Mouse (Mus musculus): ENCODE measurements around the gene Ror1. TPM values are rescaled to one million over a fixed set of nuclear protein-coding genes. Genes with fewer than 3 reads are reported as not detected.
A peak's percentile ranks its signal among the peaks of the same experiment; 100 is the strongest.

Ror1 gene
- total RNA-seq, 4 experiments from 2014 or later, result 4.5 to 5.9 (median 5.4) TPM

DNA sequence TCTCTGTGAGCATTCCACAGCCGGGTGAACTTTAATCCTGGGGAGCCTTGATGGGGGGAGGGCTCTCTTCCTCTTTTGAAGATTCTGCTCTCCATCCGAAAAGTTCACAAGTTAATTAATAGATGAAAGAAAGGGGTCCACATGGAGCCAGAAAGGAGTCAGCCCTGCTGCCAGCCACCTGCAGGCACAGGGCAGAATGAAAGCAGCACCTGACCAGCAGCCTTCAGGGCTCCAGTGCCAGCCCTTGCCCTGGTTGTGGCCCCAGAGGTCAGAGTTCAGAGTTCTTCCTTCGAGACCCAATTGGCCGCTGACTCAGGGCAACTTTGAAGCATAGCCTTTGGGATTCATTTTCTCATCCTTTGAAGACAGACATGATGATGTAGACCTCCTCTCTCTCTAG lies 23.1 kb downstream of the Ror1 start:
- DNase-seq, result no peak

DNA sequence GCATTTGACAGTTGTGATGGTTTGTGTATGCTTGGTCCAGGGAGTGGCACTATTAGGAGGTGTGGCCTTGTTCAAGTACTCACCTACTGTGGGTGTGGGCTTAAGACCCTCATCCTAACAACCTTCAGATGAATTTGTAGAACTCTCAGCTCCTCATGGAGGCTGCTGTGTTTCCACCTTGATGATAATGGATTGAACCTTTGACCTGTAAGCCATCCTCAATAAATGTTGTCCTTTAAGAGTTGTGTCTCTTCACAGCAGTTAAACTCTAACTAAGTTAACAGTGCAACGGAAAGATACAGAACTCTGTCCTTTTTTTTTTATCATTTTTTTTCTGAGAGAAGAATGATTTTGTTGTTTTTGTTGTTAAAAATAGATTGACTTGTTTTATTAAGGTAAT lies 23.8 kb downstream of the Ror1 start:
- DNase-seq, result no peak

DNA sequence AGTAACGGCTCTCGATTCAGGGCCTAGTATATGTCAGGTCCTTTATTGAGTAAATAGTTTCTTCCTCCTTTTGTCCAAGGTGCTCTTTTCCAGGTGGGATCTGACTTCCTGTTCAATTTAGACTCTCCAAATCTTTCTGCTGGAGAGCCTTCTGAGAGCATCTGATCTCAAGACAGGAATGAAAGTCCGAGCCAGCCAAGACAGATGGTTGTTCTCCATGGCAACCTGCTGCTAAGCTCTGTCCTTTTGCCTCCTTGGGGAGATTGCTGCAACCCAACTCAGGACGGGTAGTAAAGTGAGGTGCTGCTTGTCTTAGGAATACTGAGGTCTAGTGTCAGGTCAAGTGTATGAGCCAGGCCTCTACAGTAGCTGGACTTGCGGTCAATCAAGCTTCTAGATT lies 25.0 kb downstream of the Ror1 start:
- no peak for DNase-seq

DNA sequence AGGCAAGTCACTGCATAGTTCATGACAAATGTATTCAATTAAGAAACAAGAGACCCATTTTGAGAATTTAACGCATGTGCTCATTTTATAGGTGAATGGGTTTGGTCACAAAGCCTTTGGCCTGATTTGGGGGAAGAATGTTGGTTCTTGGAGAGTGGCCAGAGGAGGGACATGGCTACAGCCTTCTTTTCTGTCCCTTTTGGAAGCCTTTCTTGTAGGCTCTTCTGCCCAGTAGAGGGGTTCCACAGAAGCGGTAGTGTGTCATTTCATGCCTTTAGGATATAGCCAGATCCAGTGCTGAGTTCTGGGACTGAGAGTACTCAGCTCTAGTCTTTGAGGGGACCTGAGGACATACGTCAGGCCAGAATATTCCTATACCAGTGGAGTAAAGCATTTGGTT lies 26.8 kb downstream of the Ror1 start:
- DNase-seq, result no peak

DNA sequence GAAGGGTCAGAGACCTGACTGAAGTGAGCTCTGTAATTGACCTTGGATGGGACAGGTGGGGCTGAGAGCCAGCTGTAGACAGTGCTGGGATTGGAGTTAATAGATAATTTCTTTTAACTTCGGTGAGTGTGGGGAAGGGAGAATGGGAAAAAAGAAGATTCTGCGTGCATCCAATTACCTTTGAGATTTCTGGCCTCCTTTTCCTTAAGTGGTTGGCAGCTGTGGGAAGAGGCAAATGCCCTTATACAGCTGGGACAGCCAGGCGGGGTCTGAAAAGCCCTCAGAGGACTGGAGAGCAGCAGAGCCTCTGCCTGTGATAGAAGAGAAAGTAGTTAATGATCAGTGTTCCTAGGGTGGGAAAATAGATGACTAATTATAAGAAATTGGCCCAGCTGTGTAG lies 27.9 kb downstream of the Ror1 start:
- no peak for DNase-seq

DNA sequence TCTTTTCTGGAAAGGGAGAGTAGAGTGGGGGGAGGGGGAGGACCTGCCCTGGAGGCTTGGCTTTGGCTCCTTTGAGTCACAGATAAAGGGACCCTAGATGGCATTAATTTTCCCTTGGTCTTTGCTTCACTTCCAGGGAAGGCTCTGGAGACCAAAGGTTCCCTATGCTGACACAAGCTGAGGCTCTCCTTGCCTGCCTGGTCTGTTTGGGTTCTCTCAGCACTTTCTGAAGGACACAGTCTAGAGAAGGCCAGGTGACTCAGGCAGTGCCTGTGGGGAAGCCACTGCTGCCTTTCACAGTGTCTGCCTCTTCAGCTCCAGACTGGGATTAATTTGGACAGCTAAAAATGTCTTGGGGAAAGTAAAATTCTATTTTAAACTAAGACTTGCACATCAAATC lies 28.5 kb downstream of the Ror1 start:
- peak; percentile 64 for DNase-seq

DNA sequence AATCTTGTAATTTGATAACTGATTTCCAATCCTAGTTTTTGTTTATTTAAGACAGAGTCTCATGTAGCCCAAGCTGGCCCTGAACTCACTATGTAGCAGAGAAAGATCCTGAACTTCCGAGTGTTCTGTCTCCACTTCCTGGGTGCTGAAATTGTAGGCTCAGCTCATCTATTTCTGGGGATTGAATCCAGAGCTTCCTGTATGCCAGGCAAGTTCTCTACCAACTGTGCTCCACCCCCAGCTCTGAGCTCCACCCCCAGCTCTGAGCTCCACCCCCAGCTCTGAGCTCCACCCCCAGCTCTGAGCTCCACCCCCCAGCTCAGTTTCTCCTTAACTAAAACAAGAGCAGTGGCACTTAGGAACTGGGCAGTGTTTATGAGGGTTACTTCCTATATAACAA lies 29.3 kb downstream of the Ror1 start:
- no peak for DNase-seq

DNA sequence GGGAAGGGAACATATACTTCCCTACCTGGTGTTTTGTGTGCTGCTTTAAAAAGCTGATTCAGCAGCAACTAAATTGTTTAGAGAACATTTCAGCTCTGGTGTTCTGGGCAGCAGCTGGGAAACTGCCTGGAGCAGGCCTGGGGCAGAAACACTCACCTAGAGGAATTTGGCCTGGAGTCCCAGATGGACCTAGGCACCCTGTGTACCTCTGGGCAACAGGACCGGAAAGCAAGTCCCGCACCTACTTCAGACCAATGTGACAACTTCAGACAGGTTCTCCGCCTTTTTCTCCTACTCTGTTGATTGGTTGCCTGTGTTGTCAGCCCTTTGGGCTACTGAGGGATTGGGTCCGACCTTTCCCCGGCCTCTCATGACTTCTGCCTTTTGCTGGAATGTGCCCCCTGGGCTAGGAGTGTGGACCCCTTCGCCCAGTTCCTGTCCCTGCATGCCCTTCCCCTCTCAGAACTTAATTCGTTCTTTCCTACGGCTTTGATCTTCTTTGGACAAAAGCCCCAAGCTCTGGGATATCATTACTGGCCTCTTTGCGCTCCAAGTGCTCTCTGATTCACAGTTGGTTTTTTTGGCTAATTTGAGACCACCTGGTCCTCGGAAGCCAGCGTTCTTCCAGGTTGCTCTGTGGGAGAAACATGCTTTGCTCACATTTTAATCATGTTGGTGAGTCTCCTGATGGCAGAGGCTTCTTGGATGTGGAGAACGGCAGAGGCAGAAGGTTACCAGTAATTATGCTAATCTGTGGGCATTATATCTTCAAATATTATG lies 31.1 kb downstream of the Ror1 start:
- DNase-seq, result no peak

DNA sequence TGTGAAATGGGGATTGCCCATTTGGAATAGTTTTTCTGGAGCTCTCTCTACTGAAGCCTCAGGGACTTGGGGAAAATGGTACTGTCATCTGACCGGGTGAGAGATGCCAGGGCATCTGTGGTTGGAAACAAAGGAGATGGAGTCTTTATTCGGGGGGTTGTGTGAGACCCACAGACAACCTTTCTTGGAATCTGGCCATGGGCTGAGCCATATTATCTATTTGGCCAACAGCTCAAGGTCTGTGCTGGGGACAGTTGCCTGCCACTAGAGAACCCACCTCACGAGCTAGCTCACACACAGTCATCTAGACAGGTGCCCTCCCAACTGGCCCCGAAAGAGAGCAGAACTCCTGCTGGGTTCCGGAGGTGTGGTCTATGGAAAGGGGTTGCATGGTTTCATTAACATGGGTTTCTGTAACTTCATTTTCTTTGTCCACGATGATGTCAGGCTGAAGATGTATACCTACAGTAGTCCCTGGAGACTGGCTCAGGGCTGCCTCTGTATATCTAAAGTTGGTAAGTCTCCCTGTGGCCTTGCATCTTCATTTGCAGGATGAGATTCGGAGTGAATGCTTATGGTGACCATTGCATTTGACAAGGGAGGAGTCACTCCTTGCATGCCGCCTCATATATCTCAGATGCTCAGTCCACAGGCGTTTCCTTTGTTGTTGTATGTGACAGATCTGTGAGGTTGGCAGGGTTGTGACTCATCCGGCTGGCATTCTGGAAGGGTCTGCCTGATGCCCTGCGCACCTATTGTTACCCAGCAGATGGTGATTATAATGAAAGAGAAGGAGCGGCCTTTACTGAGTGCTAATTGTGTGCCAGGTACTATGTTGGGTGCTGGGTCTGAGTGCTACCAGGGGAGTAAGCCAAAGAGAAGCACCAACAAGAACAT lies 32.7 kb downstream of the Ror1 start:
- no peak for DNase-seq

DNA sequence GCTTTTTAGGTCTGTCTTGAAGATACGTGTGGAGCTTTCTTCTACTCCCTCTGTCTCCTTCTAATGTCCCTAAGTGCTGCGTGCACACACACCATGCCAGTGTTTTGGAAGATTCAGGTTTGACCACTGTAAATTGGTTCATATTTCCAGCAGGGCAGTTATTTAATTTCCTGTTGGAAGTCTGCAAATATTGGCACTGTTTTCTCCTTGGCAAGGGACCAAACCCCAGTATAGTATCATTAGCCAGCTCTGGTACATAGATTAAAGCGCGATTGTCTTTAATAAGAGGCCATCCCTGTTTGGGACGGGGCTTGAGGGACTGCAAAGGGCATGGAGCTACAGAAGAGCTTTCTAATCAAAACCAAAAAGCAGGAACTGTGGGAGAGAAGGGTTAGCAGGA lies 33.6 kb downstream of the Ror1 start:
- DNase-seq, result no peak

DNA sequence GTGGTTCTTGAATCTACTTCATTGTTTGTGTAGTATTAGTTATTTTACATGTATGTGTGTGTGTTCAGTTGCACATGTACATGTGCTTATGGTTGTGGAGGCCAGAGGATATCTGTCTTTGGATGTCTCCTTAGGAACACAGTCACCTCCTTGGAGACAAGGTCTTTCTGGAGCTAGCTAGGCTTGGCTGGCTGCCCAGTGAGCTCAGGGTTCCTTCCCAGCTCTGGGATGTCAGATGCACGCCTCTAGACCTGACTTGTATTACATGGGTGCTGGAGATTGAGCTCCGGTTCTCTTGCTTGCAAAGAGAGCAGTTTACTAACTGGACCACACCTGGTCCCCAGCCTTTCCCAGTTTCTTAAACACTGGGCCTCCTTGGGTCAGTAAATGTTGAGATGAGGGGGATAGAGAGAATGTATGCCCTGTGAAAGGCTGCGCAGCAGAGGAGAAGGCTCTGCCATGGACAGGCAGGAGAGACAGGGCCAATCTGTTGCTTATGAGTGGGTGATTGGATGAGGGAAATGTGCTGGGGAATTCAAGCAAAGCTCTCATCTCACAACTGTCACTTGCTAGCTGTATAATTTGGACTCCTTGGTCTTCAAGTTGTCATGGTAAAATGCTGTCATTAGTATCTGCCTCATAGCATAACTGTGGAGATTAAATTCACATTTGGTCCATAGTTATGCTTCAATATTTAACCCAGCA lies 35.3 kb downstream of the Ror1 start:
- DNase-seq, result no peak

DNA sequence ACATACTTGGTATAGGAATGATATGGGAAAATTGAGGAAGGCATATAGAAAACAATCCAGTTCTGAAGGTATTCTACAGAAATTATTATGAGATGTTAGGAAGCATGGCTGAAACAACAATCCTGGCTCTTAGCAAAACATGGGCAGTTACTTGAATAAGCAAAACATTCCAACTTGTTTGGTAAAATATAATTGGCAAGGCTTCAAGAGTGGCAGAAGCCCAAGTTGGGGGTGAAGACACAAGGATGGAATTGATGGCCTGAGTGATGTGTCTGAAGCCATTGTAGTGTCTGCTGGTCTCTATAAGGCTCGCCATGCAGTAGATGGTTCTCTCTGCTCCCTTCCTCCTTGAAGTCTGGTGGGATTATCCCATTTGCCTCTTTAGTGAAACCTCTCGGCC lies 35.9 kb downstream of the Ror1 start:
- no peak for DNase-seq

DNA sequence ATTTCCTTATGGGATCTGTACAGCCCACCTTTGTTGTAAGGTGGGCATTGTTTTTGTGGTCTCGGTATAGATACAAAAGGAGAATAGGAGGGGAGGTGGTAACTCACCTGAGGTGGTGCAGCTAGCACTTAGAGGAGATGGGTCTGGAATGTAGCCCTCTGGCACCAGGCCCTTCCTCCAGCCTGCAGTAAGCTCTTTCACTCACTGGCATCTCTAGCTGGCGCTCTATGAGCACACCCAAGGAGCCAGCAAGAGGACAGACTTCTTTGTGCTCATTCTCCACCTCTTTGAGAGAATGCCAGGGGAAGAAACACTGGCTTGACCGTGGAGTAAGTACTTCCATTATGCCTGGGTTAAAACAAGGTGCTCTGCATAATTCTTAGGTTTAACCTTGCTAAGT lies 36.7 kb downstream of the Ror1 start:
- DNase-seq, result no peak

DNA sequence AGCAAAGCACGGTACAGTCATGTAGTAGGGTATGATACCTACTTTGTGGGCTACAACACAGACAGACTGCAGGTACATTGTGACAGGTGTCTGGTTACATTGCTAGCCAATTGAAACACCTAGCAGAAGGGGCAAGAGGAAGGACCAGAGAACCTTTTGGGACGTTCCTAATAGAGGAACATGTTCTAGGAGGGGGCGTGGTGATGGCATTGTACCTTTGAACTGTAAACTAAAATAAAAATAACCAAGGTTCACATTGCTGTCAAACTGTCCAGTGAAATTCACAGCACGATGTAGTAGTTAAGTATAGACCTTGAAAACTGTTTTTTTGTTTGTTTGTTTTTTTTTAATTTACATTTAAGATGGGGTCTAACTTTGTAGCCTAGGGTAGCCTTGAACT lies 40.5 kb downstream of the Ror1 start:
- DNase-seq, result no peak

DNA sequence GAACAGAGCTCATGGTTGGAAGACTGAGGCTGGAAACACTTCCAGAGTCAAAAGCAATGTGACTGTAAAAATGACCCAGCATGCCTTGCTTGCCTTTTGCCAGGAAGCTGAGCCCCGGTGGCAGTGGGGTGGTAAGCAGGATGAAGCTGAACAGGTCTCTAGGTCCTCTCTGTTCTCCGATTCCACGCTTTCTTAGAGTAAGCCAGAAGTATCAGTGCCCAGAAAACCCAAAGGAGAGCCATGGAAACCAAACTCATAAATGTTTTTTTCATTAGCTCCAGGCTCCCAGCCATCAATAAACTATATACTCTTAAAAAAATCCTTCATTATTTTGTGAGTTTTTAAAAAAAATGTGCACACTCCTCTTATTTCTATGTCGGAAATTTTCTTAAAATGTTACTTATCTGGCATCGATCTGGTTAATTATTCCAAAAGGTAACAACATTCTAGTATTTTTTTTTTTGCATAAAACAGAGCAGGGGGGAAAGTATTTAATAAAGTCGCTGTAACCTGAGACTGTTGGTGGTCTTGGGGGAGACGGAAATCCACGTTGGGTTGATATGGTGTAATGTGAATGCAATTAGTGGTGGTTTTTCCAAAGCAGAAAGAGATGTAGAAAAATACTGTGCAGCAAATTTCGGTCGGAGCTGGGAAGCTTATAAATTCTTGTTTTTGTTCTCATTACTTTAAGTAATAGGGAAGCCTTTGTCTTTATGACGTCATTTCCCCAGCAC lies 41.7 kb downstream of the Ror1 start:
- DNase-seq, result no peak

DNA sequence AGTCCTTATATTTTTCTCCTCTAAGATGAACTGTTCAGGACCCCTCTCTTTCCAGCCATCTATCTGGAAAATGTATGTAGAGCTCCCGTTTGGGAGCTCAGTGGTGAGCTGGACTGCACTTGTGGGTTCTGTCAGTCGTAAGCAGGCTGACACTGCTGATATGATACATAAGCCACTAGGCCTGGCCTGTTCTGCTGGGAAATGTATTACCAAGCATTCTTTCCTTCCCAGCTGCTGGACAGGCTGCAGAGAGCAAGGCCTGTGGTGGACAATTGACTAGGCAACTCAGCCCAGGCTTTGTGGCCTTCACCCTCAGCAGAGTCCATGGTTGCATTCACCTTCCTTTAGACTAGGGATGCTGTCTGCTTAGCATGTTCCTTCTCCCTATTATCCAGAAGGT lies 46.0 kb downstream of the Ror1 start:
- DNase-seq, result no peak

DNA sequence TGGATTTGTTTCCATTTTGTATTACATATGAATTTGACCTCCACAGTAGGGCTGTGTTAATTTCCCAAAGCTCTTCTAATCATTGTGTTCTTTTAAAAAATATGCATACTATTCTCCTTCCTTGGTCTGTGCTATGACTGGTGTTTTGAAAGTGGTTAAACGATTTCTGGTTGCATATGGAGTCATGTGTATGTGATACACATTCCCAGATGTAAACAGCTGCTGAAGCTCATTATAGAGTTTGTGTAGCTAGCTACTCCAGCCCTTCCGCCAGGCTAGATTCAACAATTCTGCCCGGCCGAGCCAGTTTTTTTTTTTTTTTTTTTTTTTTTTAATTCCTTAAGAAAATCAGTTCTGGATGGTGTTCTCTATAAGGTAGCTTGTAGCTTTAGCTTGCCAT lies 49.2 kb downstream of the Ror1 start:
- DNase-seq, result no peak

DNA sequence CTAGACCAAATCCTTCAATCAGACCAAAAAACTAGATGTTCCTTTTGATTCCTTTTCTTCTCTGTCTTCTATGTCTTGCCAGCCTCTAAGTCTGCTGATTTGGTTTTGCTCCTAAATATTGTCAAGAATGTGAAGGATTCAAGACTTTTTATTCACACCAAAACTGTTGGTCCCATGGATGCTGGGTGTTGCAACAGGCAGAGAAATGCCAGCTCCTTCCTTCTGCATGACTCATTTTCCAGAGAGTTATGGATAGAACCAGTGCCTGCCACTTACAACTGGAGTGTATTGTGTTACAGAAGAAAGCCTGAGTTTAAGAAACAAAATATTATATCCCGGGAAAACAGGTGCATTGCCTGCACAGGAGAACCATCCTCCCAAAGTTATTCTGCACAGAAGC lies 55.2 kb downstream of the Ror1 start:
- no peak for DNase-seq

DNA sequence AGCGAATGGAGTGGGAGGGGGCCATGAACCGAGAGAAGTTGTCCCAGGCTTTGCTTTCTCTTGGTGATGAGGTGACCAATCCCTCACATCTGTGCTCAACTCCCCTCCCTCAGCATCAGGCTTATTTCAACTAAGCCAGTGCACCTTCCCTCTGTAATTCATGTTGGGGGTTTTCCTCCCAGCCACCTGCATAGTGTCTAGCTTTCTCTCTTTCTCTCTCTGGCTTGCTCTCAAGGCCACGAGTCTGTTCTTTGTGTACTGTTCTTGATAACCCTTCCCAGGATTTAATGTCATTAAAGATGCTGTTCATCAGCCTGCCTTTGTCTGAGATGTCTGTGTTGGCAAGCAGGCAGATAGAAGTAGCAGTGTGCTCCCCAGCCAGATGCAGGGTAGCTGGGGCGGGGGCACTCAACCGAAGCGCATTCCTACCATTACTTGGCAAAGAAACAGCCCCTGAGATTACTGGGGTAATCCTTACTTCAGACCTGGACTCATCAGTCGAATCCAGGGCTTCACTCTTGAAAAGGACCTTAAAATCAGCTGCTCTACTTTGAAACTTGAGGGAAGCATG lies 59.1 kb downstream of the Ror1 start:
- DNase-seq, result no peak

DNA sequence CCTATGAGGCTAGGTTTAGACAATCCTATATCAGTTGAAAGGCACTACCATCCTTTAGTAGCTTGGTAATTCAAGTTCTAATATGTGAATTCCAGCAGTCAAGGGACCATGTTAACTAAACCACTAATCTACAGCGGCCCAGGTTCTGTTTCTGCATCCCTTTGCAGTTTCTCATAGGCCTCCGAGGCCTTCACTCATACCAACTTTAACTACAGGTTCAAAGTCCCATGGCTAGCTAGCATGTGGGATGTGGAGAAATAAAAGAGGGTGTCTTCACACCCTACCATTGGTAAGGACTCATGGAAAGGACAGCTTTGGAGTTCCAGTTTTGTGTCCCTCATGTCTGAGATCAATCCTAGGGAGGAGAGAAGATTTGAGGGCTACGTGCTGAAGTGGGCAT lies 60.1 kb downstream of the Ror1 start:
- DNase-seq, result no peak

DNA sequence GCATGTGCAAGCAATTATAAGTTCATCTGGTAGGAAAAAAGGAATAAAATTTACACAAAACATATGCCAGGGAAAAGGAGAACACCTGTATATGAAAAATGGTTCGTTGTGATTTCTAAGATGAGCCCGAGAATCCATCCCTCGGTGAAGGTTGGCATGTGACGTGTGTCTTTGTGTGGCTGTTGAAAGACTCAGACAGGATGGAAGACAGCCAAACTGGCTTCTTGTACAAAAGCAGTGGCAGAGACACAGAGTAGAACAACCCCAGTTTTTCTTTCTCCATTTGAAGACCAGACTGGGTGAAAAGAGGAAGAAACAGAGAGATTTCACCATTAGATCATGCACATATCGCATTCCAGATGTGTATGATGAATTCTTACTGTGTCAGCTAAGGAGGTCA lies 62.8 kb downstream of the Ror1 start:
- no peak for DNase-seq

DNA sequence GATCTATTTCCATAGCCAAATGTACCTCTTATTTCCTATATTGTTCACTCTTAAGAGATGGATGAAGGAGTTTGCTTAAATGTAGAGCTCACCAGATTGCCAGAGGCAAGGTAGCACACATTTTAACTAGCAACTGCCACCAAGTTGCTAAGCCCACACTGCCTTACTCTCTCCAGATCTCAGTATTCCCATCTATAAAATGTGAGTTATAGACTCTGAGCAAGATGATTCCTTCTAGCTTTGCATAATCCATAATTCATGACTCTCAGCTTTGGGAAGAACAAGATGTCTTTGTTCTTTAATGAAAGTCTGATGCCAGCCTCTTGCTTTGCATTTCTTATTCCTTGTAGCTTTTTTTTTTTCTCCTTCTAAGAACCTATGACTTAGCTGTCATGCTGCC lies 64.6 kb downstream of the Ror1 start:
- no peak for DNase-seq
